Mouse (Mus musculus): ENCODE data around the gene Hist1h2ak. TPM values are rescaled to one million over a fixed set of nuclear protein-coding genes. Genes with fewer than 3 reads are reported as not detected.
"Not testable (repeated sequence)": the region's sequence is repeated elsewhere in the genome, so short reads cannot be mapped to it uniquely, and the experiment has no call there.

Hist1h2ak gene
- polyA plus RNA-seq, 1 experiment from 2014 or later: 12.5 TPM

- peak within 1 kb of the TSS; percentile 95 for H3K27ac ChIP-seq (ENCODE audit: low read depth, low read length)
- H3K9me3 ChIP-seq (ENCODE audit: control insufficient read depth, low read length); H3K36me3 ChIP-seq (ENCODE audit: control insufficient read depth, insufficient read depth, low read length); H3K27me3 ChIP-seq (ENCODE audit: control insufficient read depth, insufficient read depth, low read length): not testable (repeated sequence)
- DNase-seq (ENCODE audit: low spot score) (peak; percentile 90), ATAC-seq (replicated peaks; ENCODE audit: low FRiP score) (peak; percentile 93)
- H3K4me2 ChIP-seq (ENCODE audit: low read depth, low read length, severe bottlenecking): peak within 1 kb of the TSS; percentile 49
- H3K4me3 ChIP-seq (ENCODE audit: low read depth, low read length): peak within 1 kb of the TSS; percentile 31
- H3K9ac ChIP-seq (ENCODE audit: low read length): peak within 1 kb of the TSS; percentile 65
- under 1% methylated on average over 33 of the region's 63 CpGs for WGBS
- H3K4me1 ChIP-seq (replicated peaks; ENCODE audit: control insufficient read depth, insufficient read depth, low read length): peaks cover 13% of the 10 kb centered on the region; the same call in 1 of the 2 replicates
Measured at GRCm38 (mm10) chr13:21786899-21787629, 33.4 kb upstream of the Hist1h2ak start, which contains the start of the genes Hist1h2an and Hist1h2bp. Hist1h2an (minus strand) TSS chr13:21787218. Hist1h2bp (plus strand) TSS chr13:21787461.

DNA sequence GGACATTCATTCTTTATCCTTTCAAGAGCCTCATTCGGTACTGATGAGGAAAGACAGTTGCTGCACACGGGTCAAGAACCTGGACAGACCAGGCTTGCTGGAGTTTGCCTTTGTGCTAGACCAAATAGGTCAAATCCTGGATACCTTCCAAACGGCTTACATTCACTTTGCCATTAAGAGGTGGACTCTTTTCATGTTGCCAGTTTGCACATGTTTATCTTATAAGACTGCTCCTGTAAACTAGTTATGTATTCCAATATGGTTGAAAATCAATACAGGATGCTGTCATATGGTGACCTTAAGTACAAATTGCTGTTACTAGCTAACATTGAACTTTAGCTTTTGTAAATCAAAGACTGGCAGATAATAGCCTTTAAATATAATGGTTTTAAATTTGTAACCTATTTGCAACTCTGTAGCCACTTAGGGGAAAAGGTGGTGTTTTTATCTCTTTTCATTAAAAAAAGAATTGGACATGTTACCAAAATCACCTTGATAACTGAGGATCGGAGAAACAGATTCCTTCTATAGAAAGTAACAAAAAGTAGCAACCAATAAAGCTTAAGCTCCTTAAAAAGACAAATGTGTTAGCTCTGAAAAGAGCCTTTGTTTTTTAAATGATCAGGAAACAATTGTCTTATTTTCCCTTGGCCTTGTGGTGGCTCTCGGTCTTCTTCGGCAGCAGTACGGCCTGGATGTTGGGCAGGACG is 32.7 kb upstream of the Hist1h2ak start:
- no peak for ATAC-seq (replicated peaks; ENCODE audit: low FRiP score)
- H3K4me2 ChIP-seq (ENCODE audit: low read depth, low read length, severe bottlenecking): peak overlapping the region; percentile 46
- no peaks in the 10 kb centered on the region for H3K36me3 ChIP-seq (ENCODE audit: control insufficient read depth, insufficient read depth, low read length)
- peaks cover 13% of the 10 kb centered on the region; the same call in 1 of the 2 replicates for H3K4me1 ChIP-seq (replicated peaks; ENCODE audit: control insufficient read depth, insufficient read depth, low read length)
- peak overlapping the region; percentile 56 for H3K9ac ChIP-seq (ENCODE audit: low read length)
- peak; percentile 59 for DNase-seq (ENCODE audit: low spot score)
- H3K27me3 ChIP-seq (ENCODE audit: control insufficient read depth, insufficient read depth, low read length): no peaks in the 10 kb centered on the region
- peak overlapping the region; percentile 90 for H3K27ac ChIP-seq (ENCODE audit: low read depth, low read length)
- H3K9me3 ChIP-seq (ENCODE audit: control insufficient read depth, low read length): no peaks in the 10 kb centered on the region
- peak overlapping the region; percentile 31 for H3K4me3 ChIP-seq (ENCODE audit: low read depth, low read length)
- WGBS: 3% methylated on average over 8 of the region's 8 CpGs

GRCm38 (mm10) chr13:21784311-21784710 is 30.7 kb upstream of the Hist1h2ak start:
- no peaks in the 10 kb centered on the region for H3K9me3 ChIP-seq (ENCODE audit: control insufficient read depth, low read length)
- no peaks in the 10 kb centered on the region for H3K27me3 ChIP-seq (ENCODE audit: control insufficient read depth, insufficient read depth, low read length)
- no peak overlapping the region for H3K4me3 ChIP-seq (ENCODE audit: low read depth, low read length)
- no peaks in the 10 kb centered on the region for H3K36me3 ChIP-seq (ENCODE audit: control insufficient read depth, insufficient read depth, low read length)
- peak; percentile 45 for DNase-seq (ENCODE audit: low spot score)
- peak overlapping the region; percentile 51; the same call in 1 of the 2 replicates for H3K4me2 ChIP-seq (ENCODE audit: low read depth, low read length, severe bottlenecking)
- H3K27ac ChIP-seq (ENCODE audit: low read depth, low read length): peak overlapping the region; percentile 92
- ATAC-seq (replicated peaks; ENCODE audit: low FRiP score): no peak
- 25% methylated on average over 6 of the region's 6 CpGs for WGBS
- peaks cover 11% of the 10 kb centered on the region; the same call in 1 of the 2 replicates for H3K4me1 ChIP-seq (replicated peaks; ENCODE audit: control insufficient read depth, insufficient read depth, low read length)
- H3K9ac ChIP-seq (ENCODE audit: low read length): peak overlapping the region; percentile 64

DNA sequence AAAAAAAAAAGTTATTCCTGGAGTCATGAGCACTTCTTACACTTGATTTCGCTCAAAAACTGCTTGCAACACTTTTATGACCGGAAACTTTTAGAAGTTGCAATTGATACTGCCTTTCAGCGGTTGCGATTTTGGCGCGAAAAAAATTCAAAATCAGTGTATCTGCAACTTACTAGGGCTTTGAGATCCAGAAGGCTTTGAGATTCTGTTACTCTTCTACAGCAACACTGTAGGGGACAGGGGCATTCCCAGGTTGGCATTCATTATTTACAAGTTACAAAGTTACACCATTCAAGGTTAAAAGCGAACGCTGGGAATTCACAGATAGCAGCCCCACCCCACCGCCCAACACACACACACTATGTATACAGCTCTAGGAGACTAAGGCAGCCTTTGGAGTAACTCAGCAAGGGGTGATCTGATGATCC is 30.1 kb upstream of the Hist1h2ak start:
- Histone ChIP-seq H3K4me3 (ENCODE audit: low read depth, low read length) (peak overlapping the region; percentile 40), H3K4me2 (ENCODE audit: low read depth, low read length, severe bottlenecking) (peak overlapping the region; percentile 51), H3K27ac (ENCODE audit: low read depth, low read length) (peak overlapping the region; percentile 92), H3K4me1 (replicated peaks; ENCODE audit: control insufficient read depth, insufficient read depth, low read length) (peaks cover 9% of the 10 kb centered on the region; the same call in 1 of the 2 replicates), H3K9me3 (ENCODE audit: control insufficient read depth, low read length) (no peaks in the 10 kb centered on the region), H3K27me3 (ENCODE audit: control insufficient read depth, insufficient read depth, low read length) (no peaks in the 10 kb centered on the region), H3K9ac (ENCODE audit: low read length) (peak overlapping the region; percentile 64), H3K36me3 (ENCODE audit: control insufficient read depth, insufficient read depth, low read length) (no peaks in the 10 kb centered on the region)
- 1% methylated on average over 9 of the region's 9 CpGs for WGBS
- no peak for ATAC-seq (replicated peaks; ENCODE audit: low FRiP score)
- peak; percentile 73 for DNase-seq (ENCODE audit: low spot score)

GRCm38 (mm10) chr13:21783255-21783617 is 29.6 kb upstream of the Hist1h2ak start, which contains the start of gene Hist1h3i:
Hist1h3i (minus strand) TSS chr13:21783370.
- Histone ChIP-seq H3K9ac (ENCODE audit: low read length) (peak within 1 kb of the TSS; percentile 79), H3K9me3 (ENCODE audit: control insufficient read depth, low read length) (no peaks in the 10 kb centered on the region), H3K4me3 (ENCODE audit: low read depth, low read length) (peak within 1 kb of the TSS; percentile 40), H3K27ac (ENCODE audit: low read depth, low read length) (peak within 1 kb of the TSS; percentile 96), H3K4me1 (replicated peaks; ENCODE audit: control insufficient read depth, insufficient read depth, low read length) (peaks cover 6% of the 10 kb centered on the region; the same call in 1 of the 2 replicates), H3K4me2 (ENCODE audit: low read depth, low read length, severe bottlenecking) (peak within 1 kb of the TSS; percentile 67), H3K36me3 (ENCODE audit: control insufficient read depth, insufficient read depth, low read length) (no peaks in the 10 kb centered on the region), H3K27me3 (ENCODE audit: control insufficient read depth, insufficient read depth, low read length) (no peaks in the 10 kb centered on the region)
- ATAC-seq (replicated peaks; ENCODE audit: low FRiP score) (peak; percentile 71), DNase-seq (ENCODE audit: low spot score) (peak; percentile 56)
- WGBS: 0% methylated on average over 13 of the region's 20 CpGs

GRCm38 (mm10) chr13:21782361-21783254 is 29.0 kb upstream of the Hist1h2ak start:
- peak overlapping the region; percentile 67 for H3K4me2 ChIP-seq (ENCODE audit: low read depth, low read length, severe bottlenecking)
- ATAC-seq (replicated peaks; ENCODE audit: low FRiP score): peak; percentile 5; the same call in 1 of the 2 replicates
- WGBS: under 1% methylated on average over 13 of the region's 35 CpGs

DNA sequence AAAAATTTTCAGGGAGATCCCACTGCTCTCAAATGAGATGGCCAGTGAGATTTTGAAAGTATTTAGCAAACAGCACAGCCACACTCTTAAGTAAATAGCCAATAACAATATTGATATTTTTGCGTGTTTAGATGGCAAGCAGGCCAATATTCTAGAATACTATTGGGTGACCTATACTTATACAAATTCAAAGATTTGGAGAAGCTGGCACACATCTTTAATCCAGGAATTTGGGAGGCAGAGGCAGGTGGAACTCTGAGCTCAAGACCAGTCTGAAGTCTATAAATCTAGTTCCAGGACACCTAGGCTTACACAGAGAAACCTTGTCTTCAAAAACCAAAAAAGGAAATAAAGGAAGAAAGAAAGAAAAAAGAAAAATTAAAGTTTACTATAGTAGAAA is 28.0 kb upstream of the Hist1h2ak start:
- no peak overlapping the region for H3K9ac ChIP-seq (ENCODE audit: low read length)
- H3K36me3 ChIP-seq (ENCODE audit: control insufficient read depth, insufficient read depth, low read length): no peaks in the 10 kb centered on the region
- H3K9me3 ChIP-seq (ENCODE audit: control insufficient read depth, low read length): no peaks in the 10 kb centered on the region
- peaks cover 5% of the 10 kb centered on the region; the same call in 1 of the 2 replicates for H3K4me1 ChIP-seq (replicated peaks; ENCODE audit: control insufficient read depth, insufficient read depth, low read length)
- H3K27ac ChIP-seq (ENCODE audit: low read depth, low read length): peak overlapping the region; percentile 68
- no peak overlapping the region for H3K4me2 ChIP-seq (ENCODE audit: low read depth, low read length, severe bottlenecking)
- 91% methylated on average over 1 of the region's 1 CpGs for WGBS
- no peak for DNase-seq (ENCODE audit: low spot score)
- no peak for ATAC-seq (replicated peaks; ENCODE audit: low FRiP score)
- H3K4me3 ChIP-seq (ENCODE audit: low read depth, low read length): no peak overlapping the region
- no peaks in the 10 kb centered on the region for H3K27me3 ChIP-seq (ENCODE audit: control insufficient read depth, insufficient read depth, low read length)

More at GRCm38 (mm10) chr13:21782361-21783254, 29.0 kb upstream of the Hist1h2ak start:
- not testable (repeated sequence) for H3K27me3 ChIP-seq (ENCODE audit: control insufficient read depth, insufficient read depth, low read length); H3K9me3 ChIP-seq (ENCODE audit: control insufficient read depth, low read length); H3K36me3 ChIP-seq (ENCODE audit: control insufficient read depth, insufficient read depth, low read length); H3K4me1 ChIP-seq (replicated peaks; ENCODE audit: control insufficient read depth, insufficient read depth, low read length)
- peak; percentile 71 for DNase-seq (ENCODE audit: low spot score)
- Histone ChIP-seq H3K27ac (ENCODE audit: low read depth, low read length) (peak overlapping the region; percentile 96), H3K9ac (ENCODE audit: low read length) (peak overlapping the region; percentile 79), H3K4me3 (ENCODE audit: low read depth, low read length) (peak overlapping the region; percentile 40)
